Mouse (Mus musculus) heart, postnatal 0 days (tissue): ENCODE results near the gene F2rl2. TPM values are rescaled to one million over a fixed set of nuclear protein-coding genes. Genes with fewer than 3 reads are reported as not detected.

Source experiments
- ATAC-seq: fragments of 200-750 bp; cut with Nextera tagmentation; 2 replicates; pipeline ENCODE4 v1.8.0; 2017; ENCODE audit warnings: low read depth, moderate number of reproducible peaks, moderate library complexity; ENCODE audit not compliant: insufficient read depth
- DNase-seq: peaks from one replicate; pipeline ENCODE4 v3.0.0-alpha.2; 2016; ENCODE audit warnings: low spot score
- H3K27ac ChIP-seq: fragments of 300-500 bp; sonication (generic); 2 replicates; pipeline ENCODE4 v1.5.1; 2014; ENCODE audit warnings: low read depth, mild to moderate bottlenecking
- H3K27me3 ChIP-seq: fragments of 300-500 bp; sonication (generic); 2 replicates; pipeline ENCODE4 v1.6.1; 2014; ENCODE audit warnings: low read length, mixed read lengths; ENCODE audit not compliant: control insufficient read depth, insufficient read depth
- H3K36me3 ChIP-seq: fragments of 300-500 bp; sonication (generic); replicated peaks from 2 replicates; pipeline ENCODE4 v1.6.1; 2014; ENCODE audit warnings: low read length, mixed read lengths; ENCODE audit not compliant: control insufficient read depth, insufficient read depth
- H3K4me1 ChIP-seq: fragments of 300-500 bp; sonication (generic); 2 replicates; pipeline ENCODE4 v1.6.1; 2014; ENCODE audit warnings: antibody characterized with exemption; ENCODE audit not compliant: control insufficient read depth, insufficient read depth
- H3K4me2 ChIP-seq: fragments of 300-500 bp; sonication (generic); 2 replicates; pipeline ENCODE4 v1.6.1; 2014; ENCODE audit warnings: low read depth, mild to moderate bottlenecking, low read length, moderate library complexity
- H3K4me3 ChIP-seq: fragments of 300-500 bp; sonication (generic); 2 replicates; pipeline ENCODE4 v1.5.1; 2014; ENCODE audit warnings: low read depth, low read length
- H3K9ac ChIP-seq: fragments of 300-500 bp; sonication (generic); replicated peaks from 2 replicates; pipeline ENCODE4 v1.6.1; 2014; ENCODE audit warnings: low read depth, low read length, mixed read lengths
- H3K9me3 ChIP-seq: fragments of 300-500 bp; sonication (generic); replicated peaks from 2 replicates; pipeline ENCODE4 v1.6.1; 2016; ENCODE audit warnings: low read length; ENCODE audit not compliant: control insufficient read depth
- CTCF ChIP-seq: IDR thresholded peaks from 2 replicates; pipeline ENCODE4 v1.5.1; 2016; ENCODE audit warnings: antibody characterized with exemption, control low read depth, low read depth
- EP300 ChIP-seq: IDR thresholded peaks from 2 replicates; pipeline ENCODE4 v1.6.1; 2016; ENCODE audit warnings: antibody characterized with exemption, low read depth
- WGBS: fragments of 180-500 bp; shearing (Covaris S2); extraction: QIAGEN DNeasy Blood & Tissue Kit; methylation state at CpG from one replicate; pipeline ENCODE4 v1.1.7; 2014; 5-methylcytosine and 5-hydroxymethylcytosine counted together
- polyA plus RNA-seq: library from polyadenylated mRNA; unstranded; fragments of >200 nt; fragmentation: Nextera tagmentation; extraction: Ambion mirVana; gene quantifications from 2 replicates; pipeline ENCODE4 v1.2.1, GENCODE M21; 2015
- total RNA-seq: library from RNA; depleted of rRNA; stranded (reverse); fragments of >200 nt; gene quantifications from 2 replicates; pipeline ENCODE4 v1.2.3, GENCODE M21; 2014; ENCODE audit warnings: low replicate concordance

F2rl2 gene
- total and polyA plus RNA-seq, 2 experiments from 2014 or later: 0.05 TPM; not detected in 1

DNA sequence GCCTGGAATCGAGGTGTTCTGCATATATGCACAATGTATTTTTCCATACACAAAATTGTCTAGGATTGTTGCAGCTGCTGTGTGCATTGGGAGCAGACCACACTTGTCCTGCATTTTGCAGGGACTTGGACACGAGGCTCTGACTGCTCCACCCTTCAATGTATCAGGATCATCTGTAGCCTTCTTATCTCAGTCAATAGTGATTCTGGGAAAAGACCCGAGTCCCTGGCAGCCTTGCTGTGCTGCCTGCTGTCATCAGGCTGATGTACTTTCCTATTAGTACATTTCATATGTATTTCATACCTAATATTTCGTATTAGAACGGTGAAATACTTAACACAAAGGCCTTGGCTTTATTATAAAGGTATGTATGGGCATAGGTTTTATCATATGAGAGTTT, 26.1 kb upstream of the F2rl2 start:
- Histone ChIP-seq H3K4me1 (no peaks in the 10 kb centered on the region; the same call in 1 of the 2 replicates), H3K9ac (no peak overlapping the region), H3K9me3 (no peaks in the 10 kb centered on the region), H3K27me3 (no peaks in the 10 kb centered on the region), H3K4me2 (no peak overlapping the region), H3K27ac (no peak overlapping the region), H3K36me3 (no peaks in the 10 kb centered on the region), H3K4me3 (no peak overlapping the region)
- TF ChIP-seq EP300 (no peak), CTCF (no peak)
- 68% methylated on average over 5 of the region's 5 CpGs for WGBS
- ATAC-seq: no peak
- DNase-seq: no peak

- Histone ChIP-seq H3K9me3 (no peaks in the 10 kb centered on the region), H3K27me3 (no peaks in the 10 kb centered on the region), H3K4me1 (no peaks in the 10 kb centered on the region; the same call in 1 of the 2 replicates), H3K36me3 (no peaks in the 10 kb centered on the region), H3K27ac (no peak overlapping the region), H3K9ac (no peak overlapping the region), H3K4me2 (no peak overlapping the region), H3K4me3 (no peak overlapping the region)
- peak; percentile 30; the same call in 1 of the 2 replicates for ATAC-seq
- TF ChIP-seq EP300: no peak
- TF ChIP-seq CTCF: no peak
- peak; percentile 28 for DNase-seq
- WGBS: 44% methylated on average over 9 of the region's 9 CpGs
Measured at GRCm38 (mm10) chr13:95671108-95671897, 25.4 kb upstream of the F2rl2 start.

DNA sequence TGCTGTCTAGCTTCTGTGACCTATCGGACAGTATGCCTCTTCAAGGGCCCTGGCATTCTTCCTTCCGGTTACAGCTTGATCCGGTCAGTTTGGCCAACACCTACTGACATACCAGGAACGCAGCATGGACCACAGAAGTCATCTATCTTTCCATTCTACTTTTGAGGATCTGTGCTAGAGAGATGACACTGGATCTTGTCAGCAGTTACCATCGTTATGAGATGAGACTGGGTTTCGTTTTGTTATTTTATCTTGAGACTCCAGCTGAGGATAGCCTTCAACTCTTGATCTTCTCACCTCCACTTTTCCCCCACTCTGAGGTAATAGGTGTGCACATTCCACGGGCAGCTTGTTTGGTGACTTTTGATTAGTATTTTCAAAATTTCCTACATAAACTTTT, 24.3 kb upstream of the F2rl2 start:
- H3K36me3 ChIP-seq: no peaks in the 10 kb centered on the region
- no peak overlapping the region for H3K9ac ChIP-seq
- ATAC-seq (no peak), DNase-seq (no peak)
- H3K27ac ChIP-seq: no peak overlapping the region
- no peak for TF ChIP-seq EP300
- no peak for TF ChIP-seq CTCF
- WGBS: 58% methylated on average over 7 of the region's 7 CpGs
- no peaks in the 10 kb centered on the region; the same call in 1 of the 2 replicates for H3K4me1 ChIP-seq
- no peaks in the 10 kb centered on the region for H3K9me3 ChIP-seq
- no peak overlapping the region for H3K4me2 ChIP-seq
- no peak overlapping the region for H3K4me3 ChIP-seq
- H3K27me3 ChIP-seq: no peaks in the 10 kb centered on the region

- no peak overlapping the region for H3K27ac ChIP-seq
- no peaks in the 10 kb centered on the region for H3K9me3 ChIP-seq
- no peak overlapping the region for H3K4me2 ChIP-seq
- no peak overlapping the region for H3K9ac ChIP-seq
- no peak for DNase-seq
- ATAC-seq: no peak
- TF ChIP-seq CTCF (no peak), EP300 (no peak)
- H3K4me1 ChIP-seq: no peaks in the 10 kb centered on the region
- no peak overlapping the region for H3K4me3 ChIP-seq
- no peaks in the 10 kb centered on the region for H3K27me3 ChIP-seq
- no peaks in the 10 kb centered on the region for H3K36me3 ChIP-seq
- WGBS: 60% methylated on average over 5 of the region's 5 CpGs
Measured at GRCm38 (mm10) chr13:95679078-95679477, 17.6 kb upstream of the F2rl2 start.

- no peak for ATAC-seq
Measured at GRCm38 (mm10) chr13:95679491-95679941, 17.1 kb upstream of the F2rl2 start.

More at GRCm38 (mm10) chr13:95679491-95679941, 17.1 kb upstream of the F2rl2 start:
- Histone ChIP-seq H3K9ac (no peak overlapping the region), H3K9me3 (no peaks in the 10 kb centered on the region), H3K36me3 (no peaks in the 10 kb centered on the region), H3K27ac (no peak overlapping the region), H3K4me2 (no peak overlapping the region), H3K4me3 (no peak overlapping the region), H3K4me1 (no peaks in the 10 kb centered on the region), H3K27me3 (no peaks in the 10 kb centered on the region)
- no peak for DNase-seq
- WGBS: 49% methylated on average over 4 of the region's 4 CpGs
- TF ChIP-seq EP300: no peak
- no peak for TF ChIP-seq CTCF
